Mouse (Mus musculus) ES-E14 (cell line): ENCODE measurements around the gene Uvrag. TPM values are rescaled to one million over a fixed set of nuclear protein-coding genes. Genes with fewer than 3 reads are reported as not detected.

Source experiments
- DNase-seq: peaks from one replicate; pipeline ENCODE4 v3.0.0-alpha.2; 2013; ENCODE audit warnings: low read depth, low spot score
- H3K27ac ChIP-seq: 2 replicates; pipeline ENCODE4 v1.5.1; 2012; ENCODE audit warnings: low read depth, mild to moderate bottlenecking, low read length, moderate library complexity, mixed read lengths; ENCODE audit not compliant: poor library complexity, insufficient read depth, severe bottlenecking
- H3K36me3 ChIP-seq: 2 replicates; pipeline ENCODE4 v1.6.1; 2012; ENCODE audit warnings: mild to moderate bottlenecking, low read length, moderate library complexity, mixed read lengths; ENCODE audit not compliant: control insufficient read depth, poor library complexity, insufficient read depth, severe bottlenecking
- H3K4me1 ChIP-seq, 2 experiments: fragments of 150-350 bp in 1 of 2; sonication (generic) in 1 of 2; 2 replicates each; pipeline ENCODE4 v1.6.1; 2012; ENCODE audit warnings: low read length in 2 of 2, mild to moderate bottlenecking in 1 of 2, mixed read lengths in 1 of 2; ENCODE audit not compliant: control insufficient read depth in 2 of 2, insufficient read depth in 2 of 2, poor library complexity in 1 of 2
- H3K4me3 ChIP-seq, 2 experiments: fragments of 150-350 bp in 1 of 2; sonication (generic) in 1 of 2; 2 replicates each; pipeline ENCODE4 v1.5.1; 2012; ENCODE audit warnings: low read length in 2 of 2, low read depth in 1 of 2, mild to moderate bottlenecking in 1 of 2, mixed read lengths in 1 of 2; ENCODE audit not compliant: insufficient read depth in 1 of 2, poor library complexity in 1 of 2, severe bottlenecking in 1 of 2
- H3K9ac ChIP-seq: 2 replicates; pipeline ENCODE4 v1.6.1; 2012; ENCODE audit warnings: low read depth, mild to moderate bottlenecking, low read length, mixed read lengths; ENCODE audit not compliant: poor library complexity, insufficient read depth, severe bottlenecking
- H3K9me3 ChIP-seq: fragments of 150-350 bp; sonication (generic); 2 replicates; pipeline ENCODE4 v1.6.1; 2012; ENCODE audit warnings: low read depth, mild to moderate bottlenecking, low read length; ENCODE audit not compliant: control insufficient read depth, insufficient read depth
- CHD2 ChIP-seq: IDR thresholded peaks from 2 replicates; pipeline ENCODE4 v1.6.1; 2014; ENCODE audit warnings: mild to moderate bottlenecking, low read depth, low read length, inconsistent platforms
- HCFC1 ChIP-seq: IDR thresholded peaks from 2 replicates; pipeline ENCODE4 v1.6.1; 2012; ENCODE audit warnings: low read length, inconsistent platforms, borderline replicate concordance; ENCODE audit not compliant: insufficient read depth
- MAFK ChIP-seq: IDR thresholded peaks from 2 replicates; pipeline ENCODE4 v1.6.1; 2014; ENCODE audit warnings: mild to moderate bottlenecking, low read depth, low read length, inconsistent platforms; ENCODE audit not compliant: insufficient read depth
- ZC3H11A ChIP-seq: IDR thresholded peaks from 2 replicates; pipeline ENCODE4 v1.6.1; 2012; ENCODE audit warnings: low read depth, mild to moderate bottlenecking, inconsistent platforms, low read length, borderline replicate concordance
- ZNF384 ChIP-seq: IDR thresholded peaks from 2 replicates; pipeline ENCODE4 v1.6.1; 2012; ENCODE audit warnings: low read depth, low read length, inconsistent platforms
- in situ Hi-C, 2 experiments: fragments of 600-800 bp; cut with MboI; formaldehyde crosslinking; loops; one replicate each; pipeline ENCODE4 v1.15.1; 2025; ENCODE audit warnings: low sequenced_read_pairs in 2 of 2, inconsistent platforms in 1 of 2; ENCODE audit not compliant: unreplicated experiment in 2 of 2
- total RNA-seq: library from RNA; depleted of rRNA; stranded (reverse); fragments of 300-350 nt; gene quantifications from 2 replicates; pipeline ENCODE4 v1.2.3, GENCODE M21; 2012

The Uvrag gene
- total RNA-seq, 1 experiment: 14.6 TPM

DNA sequence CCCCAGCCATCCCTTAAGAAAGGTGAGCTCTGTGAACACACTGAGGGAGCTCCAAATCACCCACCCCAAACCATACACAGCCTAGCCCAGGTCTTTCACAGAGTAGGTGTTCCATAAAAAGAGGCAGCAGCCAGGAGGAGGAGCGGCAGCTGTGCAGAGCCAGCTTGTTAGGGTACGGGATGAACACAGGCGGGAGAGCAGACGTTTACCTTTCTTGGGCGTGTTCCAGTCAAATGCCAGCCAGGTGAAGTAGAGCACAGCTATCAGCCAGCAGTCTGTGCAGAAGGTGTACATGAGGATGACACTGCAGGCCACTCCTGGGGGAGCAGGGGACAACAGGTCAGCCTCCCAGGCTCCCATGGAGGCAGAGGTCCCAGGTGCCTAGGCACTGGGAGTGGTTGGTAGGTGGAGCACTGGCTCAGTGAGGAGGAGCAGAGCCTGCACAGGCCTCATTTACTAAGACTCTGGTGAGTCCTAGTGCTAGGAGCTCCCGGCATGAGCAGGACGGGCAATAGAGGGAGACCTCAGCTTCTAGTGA, 24.0 kb upstream of the Uvrag start:
- in situ Hi-C loops: no loop called here
- TF ChIP-seq ZC3H11A (no peak), MAFK (no peak), ZNF384 (no peak), CHD2 (no peak), HCFC1 (no peak)

DNA sequence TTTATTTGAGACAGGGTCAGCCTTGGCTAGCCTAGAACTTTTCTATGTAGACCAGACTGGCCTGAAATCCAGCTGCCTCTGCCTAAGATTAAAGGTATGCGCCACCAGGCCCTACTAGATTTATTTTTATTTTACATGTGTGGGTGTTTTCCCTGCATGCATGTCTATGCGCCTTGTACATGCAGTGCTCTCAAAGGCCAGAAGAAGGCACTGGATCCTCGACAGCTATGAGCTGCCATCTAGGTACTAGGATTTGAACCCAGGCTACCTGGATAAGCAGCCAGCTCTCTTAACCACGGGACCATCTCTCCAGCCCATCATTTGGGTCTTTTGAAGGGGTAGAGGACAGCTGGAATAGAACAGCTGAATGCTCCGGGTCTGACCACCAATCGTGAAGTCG, 21.5 kb upstream of the Uvrag start:
- no peak for DNase-seq
- H3K27ac ChIP-seq: no peak overlapping the region
- TF ChIP-seq ZC3H11A: no peak
- no peak for TF ChIP-seq CHD2
- TF ChIP-seq ZNF384: no peak
- TF ChIP-seq MAFK: no peak
- TF ChIP-seq HCFC1: no peak
- H3K4me1 ChIP-seq: no peaks in the 10 kb centered on the region
- H3K4me3 ChIP-seq: no peak overlapping the region
- in situ Hi-C loops: no loop called here
- no peaks in the 10 kb centered on the region for H3K36me3 ChIP-seq
- H3K9me3 ChIP-seq: no peaks in the 10 kb centered on the region
- H3K9ac ChIP-seq: no peak overlapping the region

More for the DNA sequence above, 24.0 kb upstream of the Uvrag start:
- no peak overlapping the region for H3K4me3 ChIP-seq
- H3K27ac ChIP-seq: no peak overlapping the region
- H3K4me1 ChIP-seq: no peaks in the 10 kb centered on the region
- no peak for DNase-seq
- H3K9ac ChIP-seq: no peak overlapping the region
- no peaks in the 10 kb centered on the region for H3K9me3 ChIP-seq
- no peaks in the 10 kb centered on the region for H3K36me3 ChIP-seq

DNA sequence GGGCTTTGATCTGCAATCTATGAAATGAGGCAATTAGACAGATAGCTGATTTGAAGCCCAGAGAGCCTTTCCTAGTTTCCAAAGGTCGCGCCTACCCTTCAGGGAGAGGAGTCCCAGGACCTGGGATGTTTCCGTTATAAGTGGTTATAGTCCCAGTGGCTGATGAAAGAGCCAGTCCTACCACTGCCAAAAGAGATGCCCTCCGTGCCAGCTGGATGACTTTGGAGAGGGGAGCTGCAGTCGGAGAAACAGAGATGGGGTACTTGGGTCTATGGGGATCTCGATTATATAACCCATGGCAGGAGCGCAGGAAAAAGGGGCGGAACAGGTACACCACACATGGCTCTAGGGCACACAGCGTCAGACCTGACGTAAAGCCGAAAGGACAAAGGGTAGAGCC, 21.0 kb upstream of the Uvrag start:
- no peak for DNase-seq
- H3K4me1 ChIP-seq: no peaks in the 10 kb centered on the region
- in situ Hi-C loops: no loop called here
- H3K9ac ChIP-seq: no peak overlapping the region
- TF ChIP-seq ZC3H11A: no peak
- TF ChIP-seq CHD2: no peak
- no peak for TF ChIP-seq MAFK
- TF ChIP-seq HCFC1: no peak
- no peak for TF ChIP-seq ZNF384
- no peaks in the 10 kb centered on the region for H3K36me3 ChIP-seq
- H3K27ac ChIP-seq: no peak overlapping the region
- H3K4me3 ChIP-seq: no peak overlapping the region
- H3K9me3 ChIP-seq: no peaks in the 10 kb centered on the region

DNA sequence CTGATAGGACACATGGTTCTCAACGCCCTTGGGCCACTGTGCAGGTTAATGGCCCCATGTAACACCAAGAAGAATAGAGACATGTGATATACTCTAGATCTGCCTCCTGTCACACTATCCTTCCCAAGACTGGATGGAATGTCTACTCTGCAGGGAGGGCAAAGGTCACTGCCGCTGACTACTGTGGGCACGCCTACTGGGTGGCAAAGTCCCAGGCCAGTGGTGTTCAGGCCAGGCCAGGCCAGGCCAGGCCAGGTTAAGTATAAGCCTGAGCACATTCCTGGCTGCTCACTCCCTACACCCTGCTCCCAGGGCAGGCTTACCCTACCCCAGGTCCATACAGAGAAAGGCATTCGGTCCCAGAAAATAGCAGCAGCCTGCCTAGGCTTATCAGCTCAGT, 20.6 kb upstream of the Uvrag start:
- Histone ChIP-seq H3K4me1 (no peaks in the 10 kb centered on the region), H3K9ac (no peak overlapping the region), H3K27ac (no peak overlapping the region), H3K4me3 (no peak overlapping the region), H3K36me3 (no peaks in the 10 kb centered on the region), H3K9me3 (no peaks in the 10 kb centered on the region)
- TF ChIP-seq HCFC1: no peak
- TF ChIP-seq MAFK: no peak
- TF ChIP-seq CHD2: no peak
- no peak for DNase-seq
- in situ Hi-C loops: no loop called here

DNA sequence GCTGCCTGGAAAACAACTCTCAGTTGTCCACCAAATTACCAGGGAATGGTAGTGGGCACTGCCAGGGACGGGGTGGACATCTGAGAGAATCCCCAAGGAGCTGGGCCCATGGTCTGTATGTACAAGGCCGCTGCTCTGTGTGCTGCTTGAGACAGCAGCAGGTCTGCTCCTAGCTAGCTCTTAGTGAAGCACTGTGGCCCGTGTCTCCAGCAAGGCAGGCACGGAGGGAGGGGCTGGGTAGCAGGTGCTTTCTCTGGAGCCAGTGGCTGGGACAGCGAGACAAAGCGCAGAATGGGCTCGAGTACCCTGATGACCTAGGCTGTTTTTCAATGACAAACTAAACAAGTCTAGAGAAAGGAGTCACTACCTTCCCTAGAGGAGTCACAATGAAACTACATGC, 20.1 kb upstream of the Uvrag start:
- Histone ChIP-seq H3K36me3 (no peaks in the 10 kb centered on the region), H3K4me1 (no peaks in the 10 kb centered on the region), H3K4me3 (no peak overlapping the region), H3K9me3 (no peaks in the 10 kb centered on the region), H3K9ac (no peak overlapping the region), H3K27ac (no peak overlapping the region)
- no peak for TF ChIP-seq ZC3H11A
- no peak for TF ChIP-seq ZNF384
- TF ChIP-seq CHD2: no peak
- DNase-seq: no peak
- in situ Hi-C loops: no loop called here
